Mouse (Mus musculus) megakaryocyte, embryonic 14.5 days (primary cell): Measurements from ENCODE around the gene Map2.

Experiments
- FLI1 ChIP-seq: IDR thresholded peaks from 2 replicates; pipeline ENCODE4 v1.6.1; 2012; ENCODE audit warnings: low read length, inconsistent platforms, mixed read lengths
- GATA1 ChIP-seq: IDR thresholded peaks from 3 replicates; pipeline ENCODE4 v1.6.1; 2012; ENCODE audit warnings: mixed read lengths, low read length, inconsistent platforms, borderline replicate concordance

DNA sequence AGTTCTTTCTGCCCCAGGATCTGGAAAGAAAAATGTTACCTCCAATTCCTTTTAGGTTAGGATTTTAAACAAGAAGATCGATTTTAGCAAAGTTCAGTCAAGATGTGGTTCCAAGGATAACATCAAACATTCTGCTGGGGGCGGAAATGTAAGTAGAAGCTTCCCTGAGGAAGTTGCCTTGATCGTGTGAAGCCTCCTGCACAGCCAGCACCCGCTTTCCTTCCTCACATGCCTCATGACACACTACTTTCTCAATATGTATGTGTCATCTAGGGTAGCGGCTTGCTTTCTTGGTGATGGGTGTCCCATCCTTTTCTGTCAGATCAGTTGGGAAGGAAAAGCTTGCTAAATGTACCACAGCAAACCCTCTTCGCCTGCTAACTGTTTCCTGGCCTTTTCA lies 256.4 kb downstream of the Map2 start:
- TF ChIP-seq FLI1 (no peak), GATA1 (no peak)
